Mouse (Mus musculus) stomach, postnatal 0 days (tissue): ENCODE results near the gene Rimbp3. TPM values are rescaled to one million over a fixed set of nuclear protein-coding genes. Genes with fewer than 3 reads are reported as not detected.

Experiments
- ATAC-seq: fragments of 200-750 bp; cut with Nextera tagmentation; 2 replicates; pipeline ENCODE4 v1.8.0; 2017; ENCODE audit not compliant: low FRiP score, low TSS enrichment
- DNase-seq: peaks from one replicate; pipeline ENCODE4 v3.0.0-alpha.2; 2016; ENCODE audit warnings: low spot score
- H3K27ac ChIP-seq: fragments of 300-500 bp; sonication (generic); replicated peaks from 2 replicates; pipeline ENCODE4 v1.5.1; 2014; ENCODE audit warnings: mild to moderate bottlenecking, control low read depth
- H3K27me3 ChIP-seq: fragments of 300-500 bp; sonication (generic); 2 replicates; pipeline ENCODE4 v1.6.1; 2014; ENCODE audit warnings: low read length; ENCODE audit not compliant: control insufficient read depth, insufficient read depth
- H3K36me3 ChIP-seq: fragments of 300-500 bp; sonication (generic); 2 replicates; pipeline ENCODE4 v1.6.1; 2014; ENCODE audit warnings: low read length, mixed read lengths; ENCODE audit not compliant: control insufficient read depth, insufficient read depth
- H3K4me1 ChIP-seq: fragments of 300-500 bp; sonication (generic); replicated peaks from 2 replicates; pipeline ENCODE4 v1.6.1; 2014; ENCODE audit warnings: antibody characterized with exemption; ENCODE audit not compliant: control insufficient read depth, insufficient read depth
- H3K4me2 ChIP-seq: fragments of 300-500 bp; sonication (generic); replicated peaks from 2 replicates; pipeline ENCODE4 v1.6.1; 2014; ENCODE audit warnings: low read depth, mild to moderate bottlenecking, control low read depth, moderate library complexity
- H3K4me3 ChIP-seq: fragments of 300-500 bp; sonication (generic); 2 replicates; pipeline ENCODE4 v1.5.1; 2014; ENCODE audit warnings: low read depth, low read length, control low read depth
- H3K9ac ChIP-seq: fragments of 300-500 bp; sonication (generic); 2 replicates; pipeline ENCODE4 v1.6.1; 2014; ENCODE audit warnings: mild to moderate bottlenecking, low read length, control low read depth, mixed read lengths
- H3K9me3 ChIP-seq: fragments of 300-500 bp; sonication (generic); 2 replicates; pipeline ENCODE4 v1.6.1; 2016; ENCODE audit warnings: low read length; ENCODE audit not compliant: control insufficient read depth
- CTCF ChIP-seq: IDR thresholded peaks from 2 replicates; pipeline ENCODE4 v1.5.1; 2016; ENCODE audit warnings: antibody characterized with exemption, low read depth, mild to moderate bottlenecking, moderate library complexity
- EP300 ChIP-seq: optimal IDR thresholded peaks from 2 replicates; pipeline ENCODE3; 2016; ENCODE audit warnings: antibody characterized with exemption
- WGBS: fragments of 180-500 bp; shearing (Covaris S2); extraction: QIAGEN DNeasy Blood & Tissue Kit; methylation state at CpG from one replicate; pipeline ENCODE4 v1.1.7; 2014; 5-methylcytosine and 5-hydroxymethylcytosine counted together
- polyA plus RNA-seq: library from polyadenylated mRNA; unstranded; fragments of >200 nt; fragmentation: Nextera tagmentation; extraction: Ambion mirVana; gene quantifications from 2 replicates; pipeline ENCODE4 v1.2.1, GENCODE M21; 2015

Rimbp3 gene
- polyA plus RNA-seq, 1 experiment from 2014 or later: 0.18 TPM

DNA sequence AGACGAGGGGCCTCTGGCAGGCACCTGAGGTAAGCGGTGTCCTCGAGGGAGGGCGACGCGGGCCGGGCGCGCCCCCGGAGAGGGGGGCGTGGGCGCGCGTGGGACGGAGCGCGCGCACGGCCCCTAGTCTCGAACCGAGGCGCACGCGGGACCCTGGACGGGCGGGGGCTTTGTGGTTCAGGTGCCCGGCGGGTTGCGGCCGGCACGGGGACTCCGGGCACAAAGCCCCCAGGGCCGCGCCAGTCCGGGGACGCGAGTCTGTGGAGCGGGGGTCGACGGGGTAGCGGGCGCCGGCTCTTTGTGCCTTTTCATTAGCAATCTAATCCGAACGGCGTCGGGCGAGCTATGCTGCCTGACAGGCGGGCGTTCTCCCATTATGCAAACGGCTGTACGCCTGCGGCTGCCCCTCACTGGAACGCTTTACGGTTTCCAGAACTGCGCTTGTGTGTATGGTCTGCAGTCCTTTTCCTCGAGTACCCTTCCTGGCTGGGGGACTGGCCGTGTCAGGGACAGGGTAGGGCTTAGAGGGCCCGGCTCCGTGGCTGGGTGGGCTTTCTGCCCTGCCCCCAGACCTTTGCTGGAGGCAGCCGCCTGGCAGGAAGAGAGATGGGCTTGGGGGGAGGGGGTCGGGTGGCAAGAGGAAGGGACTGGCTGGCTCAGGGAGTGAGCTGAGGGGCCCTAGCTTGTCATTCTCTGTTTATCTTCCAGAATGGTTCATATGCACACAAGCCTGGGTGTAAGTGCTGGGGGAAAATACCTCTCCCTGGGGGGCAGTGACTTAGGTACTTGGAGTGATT, 25.5 kb downstream of the Rimbp3 start:
- Histone ChIP-seq H3K9me3 (no peaks in the 10 kb centered on the region), H3K27me3 (no peaks in the 10 kb centered on the region), H3K36me3 (no peaks in the 10 kb centered on the region), H3K4me2 (peak overlapping the region; percentile 98), H3K4me3 (peak overlapping the region; percentile 97), H3K9ac (peak overlapping the region; percentile 97), H3K4me1 (peaks cover 14% of the 10 kb centered on the region), H3K27ac (peak overlapping the region; percentile 97)
- peak; percentile 31 for ATAC-seq
- WGBS: 1% methylated on average over 44 of the region's 62 CpGs
- TF ChIP-seq CTCF (no peak), EP300 (no peak)
- peak; percentile 67 for DNase-seq

GRCm38 (mm10) chr16:17234499-17234895, 26.1 kb downstream of the Rimbp3 start:
- Histone ChIP-seq H3K9me3 (no peaks in the 10 kb centered on the region), H3K4me3 (peak overlapping the region; percentile 97), H3K4me1 (peaks cover 14% of the 10 kb centered on the region), H3K36me3 (no peaks in the 10 kb centered on the region), H3K27ac (peak overlapping the region; percentile 97), H3K9ac (peak overlapping the region; percentile 97), H3K27me3 (no peaks in the 10 kb centered on the region), H3K4me2 (peak overlapping the region; percentile 98)
- DNase-seq: peak; percentile 73
- WGBS: 2% methylated on average over 12 of the region's 12 CpGs
- 0 out of 2 replicates have a peak, but pooled peaks have one; percentile 3 for ATAC-seq
- TF ChIP-seq CTCF (no peak), EP300 (no peak)

- H3K9ac ChIP-seq: peak overlapping the region; percentile 97
- no peak for TF ChIP-seq CTCF
- peak; percentile 26 for TF ChIP-seq EP300
- ATAC-seq (no peak), DNase-seq (peak; percentile 48)
- peak overlapping the region; percentile 97 for H3K27ac ChIP-seq
- peak overlapping the region; percentile 98 for H3K4me2 ChIP-seq
- peak overlapping the region; percentile 97 for H3K4me3 ChIP-seq
- H3K27me3 ChIP-seq: no peaks in the 10 kb centered on the region
- 13% methylated on average over 9 of the region's 9 CpGs for WGBS
- peaks cover 14% of the 10 kb centered on the region for H3K4me1 ChIP-seq
- H3K36me3 ChIP-seq: no peaks in the 10 kb centered on the region
- no peaks in the 10 kb centered on the region for H3K9me3 ChIP-seq
These were observed 26.7 kb downstream of the Rimbp3 start for GRCm38 (mm10) chr16:17234916-17235665.

DNA sequence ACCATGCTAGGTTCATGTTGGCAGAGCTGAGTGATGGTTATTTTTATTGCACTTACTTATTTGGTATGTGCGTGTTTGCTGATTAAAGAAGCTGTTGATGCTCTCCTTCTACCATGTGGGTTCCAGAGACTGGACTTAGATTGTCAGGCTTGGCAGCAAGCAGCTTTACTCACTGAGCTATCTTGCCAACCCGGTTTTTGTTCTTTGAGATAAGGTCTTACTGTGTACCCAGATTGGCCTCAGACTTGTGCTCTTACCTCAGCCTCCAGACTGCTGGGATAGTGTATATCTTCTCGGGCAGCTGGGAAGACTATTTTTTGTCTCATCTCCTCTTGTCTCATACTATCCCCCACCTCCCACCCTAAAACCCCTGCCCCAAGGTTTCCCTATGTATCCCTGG, 29.2 kb downstream of the Rimbp3 start:
- no peak overlapping the region for H3K4me2 ChIP-seq
- no peaks in the 10 kb centered on the region for H3K27me3 ChIP-seq
- no peaks in the 10 kb centered on the region for H3K36me3 ChIP-seq
- no peak overlapping the region for H3K4me3 ChIP-seq
- no peak overlapping the region for H3K27ac ChIP-seq
- WGBS: 69% methylated on average over 3 of the region's 3 CpGs
- ATAC-seq: no peak
- H3K9ac ChIP-seq: no peak overlapping the region
- peak; percentile 46 for DNase-seq
- TF ChIP-seq CTCF: no peak
- no peak for TF ChIP-seq EP300
- no peaks in the 10 kb centered on the region for H3K9me3 ChIP-seq
- peaks cover 14% of the 10 kb centered on the region for H3K4me1 ChIP-seq

GRCm38 (mm10) chr16:17239409-17239808, 31.0 kb downstream of the Rimbp3 start:
- WGBS: 48% methylated on average over 2 of the region's 2 CpGs
- H3K27me3 ChIP-seq: no peaks in the 10 kb centered on the region
- H3K36me3 ChIP-seq: no peaks in the 10 kb centered on the region
- H3K27ac ChIP-seq: no peak overlapping the region
- DNase-seq (no peak), ATAC-seq (no peak)
- no peak overlapping the region for H3K9ac ChIP-seq
- H3K4me1 ChIP-seq: peaks cover 14% of the 10 kb centered on the region
- no peaks in the 10 kb centered on the region for H3K9me3 ChIP-seq
- TF ChIP-seq EP300 (no peak), CTCF (no peak)
- no peak overlapping the region for H3K4me3 ChIP-seq
- no peak overlapping the region for H3K4me2 ChIP-seq
